Mouse (Mus musculus) layer of hippocampus, adult 9-11 months (tissue): ENCODE data around the gene Olfr1148.

Experiments used
- DNase-seq: peaks from one replicate; pipeline ENCODE4 v3.0.0; 2022

Olfr1148 gene

DNA sequence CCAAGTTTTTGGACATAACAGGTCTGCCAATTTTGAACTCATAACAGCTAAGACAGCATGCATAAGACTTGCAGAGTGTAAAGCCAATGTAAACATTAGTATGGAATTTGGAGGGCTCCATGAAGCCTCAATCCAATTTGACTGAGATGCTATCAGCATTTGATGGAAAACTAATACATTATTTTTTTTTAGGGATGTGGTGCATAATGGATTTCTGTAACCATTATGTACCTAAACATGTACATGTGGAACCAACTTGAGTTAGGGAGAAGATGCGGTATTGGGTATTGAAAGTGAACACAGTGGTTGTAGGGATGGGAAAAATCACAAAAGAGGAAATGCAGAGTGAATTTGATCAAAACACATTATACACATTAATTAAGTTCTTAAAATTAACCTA lies at the start of gene Olfr1148:
TSS of gene Olfr1148 (plus strand) at position 301 of the 400 bp plus-strand sequence.
- DNase-seq, result no peak

DNA sequence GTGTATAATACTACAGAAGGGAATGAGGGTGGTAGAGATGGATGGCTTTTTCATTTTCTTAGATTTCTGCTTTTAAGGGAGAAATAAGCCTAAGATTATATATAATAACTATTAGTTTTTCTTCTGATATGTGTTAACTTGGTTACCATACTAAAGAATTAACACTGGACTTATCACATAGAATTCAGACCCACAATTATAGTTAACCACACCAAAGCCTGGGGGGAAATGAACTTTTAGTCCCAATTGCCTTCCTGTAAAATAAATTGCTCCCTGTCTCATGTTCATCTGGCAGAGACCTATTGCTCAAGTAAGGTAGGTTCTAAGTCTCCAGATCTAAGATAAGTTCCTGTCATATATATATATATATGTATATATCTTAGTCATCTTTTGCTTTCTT lies 30.0 kb upstream of the Olfr1148 start, which contains the start of gene Olfr1143:
TSS of gene Olfr1143 (plus strand) at position 301 of the 400 bp plus-strand sequence.
- DNase-seq, result no peak

DNA sequence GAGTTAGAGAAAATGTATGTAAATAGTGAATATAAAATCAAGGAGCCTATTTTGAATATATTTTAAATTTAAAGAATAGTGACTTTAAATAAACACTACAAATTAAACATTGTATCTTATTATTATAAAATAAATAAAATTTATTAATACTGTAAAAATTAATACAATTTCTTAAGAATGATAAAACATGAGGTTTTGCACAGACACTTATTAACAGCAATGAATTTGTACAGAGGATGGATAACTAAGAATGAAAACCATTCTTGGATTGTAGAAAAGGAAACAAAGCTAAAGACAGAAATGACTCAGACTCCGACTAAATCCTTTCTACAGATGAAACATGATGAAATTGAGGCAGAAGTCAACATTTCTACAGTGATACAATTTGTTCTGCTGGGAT lies 20.8 kb upstream of the Olfr1148 start, which contains the start of gene Olfr1145:
TSS of gene Olfr1145 (plus strand) at position 301 of the 400 bp plus-strand sequence.
- DNase-seq, result no peak

GRCm38 (mm10) chr2:87843693-87844092 lies 13.4 kb downstream of the Olfr1148 start, which contains the start of gene Olfr1150-ps1:
Olfr1150-ps1 (plus strand) TSS chr2:87843993.
- DNase-seq, result no peak

DNA sequence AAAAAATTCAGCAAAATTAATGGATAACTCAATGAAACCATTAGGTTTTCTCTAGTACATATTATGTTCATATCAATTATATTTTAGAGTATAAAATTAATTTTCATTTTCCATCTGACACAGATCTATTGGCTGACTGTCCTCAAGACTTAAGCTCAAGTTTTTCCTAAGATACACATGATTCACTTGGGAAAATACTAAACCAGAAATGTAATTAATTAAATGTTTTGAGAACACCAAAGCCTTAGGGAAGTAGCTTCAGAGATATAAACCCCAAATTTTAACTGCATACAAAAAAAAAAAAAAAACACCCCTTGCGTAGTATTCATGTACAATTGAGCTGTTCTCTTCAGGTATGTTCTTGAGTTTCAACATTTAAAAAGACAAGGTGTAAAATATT lies 25.2 kb downstream of the Olfr1148 start, which contains the start of gene Olfr1151:
TSS of gene Olfr1151 (plus strand) at position 301 of the 400 bp plus-strand sequence.
- no peak for DNase-seq

DNA sequence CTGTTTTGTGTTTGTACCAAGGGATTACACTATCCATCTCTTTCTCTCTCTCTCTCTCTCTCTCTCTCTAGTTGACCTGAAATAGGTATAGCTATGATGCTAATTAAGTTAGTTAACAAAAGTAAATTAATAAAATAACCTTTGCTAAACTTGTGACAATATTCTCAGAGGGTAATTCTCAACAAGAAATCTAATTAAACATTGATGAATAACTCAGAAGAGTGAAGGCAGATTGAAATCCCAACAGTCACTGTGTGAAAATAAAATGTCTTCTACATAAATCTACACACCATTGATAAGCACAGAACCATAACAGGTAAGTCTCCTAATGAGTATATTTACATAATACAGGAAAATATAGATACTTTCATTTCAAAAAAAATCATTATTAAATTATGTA lies 35.9 kb downstream of the Olfr1148 start, which contains the start of gene Olfr1152:
TSS of gene Olfr1152 (plus strand) at position 301 of the 400 bp plus-strand sequence.
- DNase-seq, result no peak
